Mouse (Mus musculus) right cerebral cortex, postnatal 36 days (tissue): Measurements from ENCODE around the gene Slc35b1.
A peak's percentile ranks its signal among the peaks of the same experiment; 100 is the strongest.

ENCODE experiments used
- DNase-seq, 2 experiments: peaks; one replicate each; pipeline ENCODE4 v3.0.0; 2022; ENCODE audit warnings: low spot score in 2 of 2, mixed read lengths in 1 of 2

Slc35b1 gene

DNA sequence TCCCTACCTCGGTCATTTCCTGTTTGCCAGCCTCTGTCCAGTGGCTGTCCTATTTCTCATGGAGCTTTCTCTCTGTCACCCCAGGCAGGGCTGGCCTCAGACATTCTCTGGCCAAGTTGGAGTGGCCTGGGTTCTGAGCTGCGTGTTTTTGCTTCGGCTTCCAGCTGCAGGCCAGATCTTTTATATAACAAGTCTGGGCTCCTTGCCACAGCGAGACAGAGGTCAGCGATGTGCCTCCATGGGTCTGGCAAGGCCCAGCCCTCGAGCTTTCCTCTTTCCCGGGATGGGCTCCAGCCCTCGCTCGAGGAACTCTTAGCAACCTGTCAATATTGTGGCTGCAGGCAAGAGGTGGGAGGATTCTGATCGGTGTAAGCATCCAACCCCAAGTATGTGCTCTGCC lies 18.9 kb upstream of the Slc35b1 start:
- peak; percentile 55 to 65 for DNase-seq

DNA sequence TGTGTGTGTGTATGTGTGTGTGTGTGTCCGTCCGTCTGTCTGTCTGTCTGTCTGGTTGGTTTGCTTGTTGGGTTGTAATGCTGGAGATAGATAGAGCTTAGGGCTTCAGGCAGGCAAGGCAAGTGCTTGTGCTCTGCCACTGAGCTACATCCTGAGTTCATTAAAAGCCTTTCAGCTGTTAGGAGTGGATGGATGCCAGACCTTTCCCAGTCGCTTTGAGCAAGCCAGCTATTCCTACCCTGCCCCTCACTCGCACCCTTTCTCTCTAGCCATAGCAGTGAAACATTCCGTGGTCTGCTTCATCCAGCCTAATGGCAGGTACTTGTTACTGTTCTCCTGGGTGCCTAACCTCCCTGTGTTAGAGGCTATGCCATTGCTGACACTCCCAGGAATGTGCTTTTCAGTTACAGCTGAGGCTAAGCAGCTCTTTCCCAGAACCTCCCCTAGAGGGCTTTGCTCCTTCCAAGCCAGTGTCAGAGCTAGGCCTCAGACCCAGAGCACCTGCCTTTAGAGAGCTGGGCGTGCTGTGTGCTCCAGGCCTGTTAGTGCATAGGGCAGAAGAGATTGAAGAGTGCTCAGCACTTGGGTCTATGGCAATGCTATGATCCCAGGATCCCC lies 18.1 kb upstream of the Slc35b1 start:
- DNase-seq = no peak

- no peak for DNase-seq
Observed at GRCm38 (mm10) chr11:95367011-95367735, 17.3 kb upstream of the Slc35b1 start.

DNA sequence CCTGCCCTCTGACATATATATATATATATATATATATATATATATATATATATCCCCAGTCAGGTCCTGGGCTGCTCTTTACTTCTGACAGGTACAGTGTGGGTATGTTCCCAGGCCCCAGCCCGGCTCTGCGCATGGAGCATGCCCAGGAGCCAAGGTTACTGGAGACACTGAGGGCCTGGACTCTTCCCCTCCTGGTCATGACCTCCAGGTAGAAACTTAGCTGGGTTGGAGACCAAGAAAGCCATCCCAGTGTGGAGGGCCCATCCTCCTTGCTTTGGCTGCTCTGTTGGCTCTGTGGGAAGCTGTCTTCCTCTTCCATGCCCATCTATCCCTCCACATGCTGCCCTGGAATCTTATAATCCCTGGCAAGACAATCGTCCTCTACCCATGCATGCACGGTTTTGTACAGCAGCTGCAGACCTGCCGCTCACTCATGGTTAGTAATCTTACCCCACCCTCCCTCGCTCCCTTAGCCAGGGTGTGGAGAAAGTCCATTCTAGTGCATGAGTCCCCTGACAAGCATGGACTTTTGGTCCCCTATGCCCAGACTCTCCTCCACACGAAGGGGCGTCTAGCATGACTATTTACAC lies 16.2 kb upstream of the Slc35b1 start:
- DNase-seq = no peak

DNA sequence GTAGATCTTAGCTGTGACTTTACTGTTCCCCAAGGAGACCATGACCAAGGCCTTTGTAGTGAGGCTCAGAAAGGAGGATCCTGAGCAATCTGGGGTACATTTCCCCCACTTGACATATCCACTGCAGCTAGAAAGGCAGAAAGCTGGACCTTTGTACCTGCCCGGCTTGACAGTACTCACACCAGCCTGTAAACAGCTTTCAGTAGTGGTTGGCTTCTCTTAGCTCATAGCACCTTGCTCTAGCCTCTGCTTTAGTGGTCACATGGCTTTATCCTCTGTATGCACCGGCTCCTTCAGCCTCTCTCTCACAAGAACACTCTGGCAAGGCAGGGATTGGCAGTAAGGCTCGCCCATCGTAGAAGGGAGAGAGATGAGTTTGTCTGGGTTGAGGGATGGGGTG lies 15.6 kb upstream of the Slc35b1 start:
- DNase-seq = no peak

- peak in 1 of 2 experiments; percentile 12 for DNase-seq
Observed at GRCm38 (mm10) chr11:95369964-95370890, 14.3 kb upstream of the Slc35b1 start.

DNA sequence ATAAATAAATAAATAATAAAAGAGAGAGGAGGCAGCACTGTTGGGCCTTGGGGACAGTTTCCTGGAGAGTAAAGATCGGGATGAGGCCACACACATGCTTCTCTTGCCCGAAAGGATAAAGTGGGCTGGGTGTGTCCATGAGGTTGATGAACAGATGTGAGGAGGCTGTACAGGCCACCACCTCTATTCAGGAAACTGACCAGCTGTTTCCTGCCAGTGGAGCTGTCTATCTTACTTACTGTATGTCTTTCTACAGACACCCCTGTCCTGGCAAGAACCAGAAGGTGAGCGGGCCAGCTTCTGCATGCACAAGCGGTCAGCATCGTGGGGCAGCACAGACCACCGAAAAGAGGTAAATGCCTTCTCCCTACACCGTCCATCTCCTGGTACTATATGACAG lies 13.3 kb upstream of the Slc35b1 start:
- no peak for DNase-seq

DNA sequence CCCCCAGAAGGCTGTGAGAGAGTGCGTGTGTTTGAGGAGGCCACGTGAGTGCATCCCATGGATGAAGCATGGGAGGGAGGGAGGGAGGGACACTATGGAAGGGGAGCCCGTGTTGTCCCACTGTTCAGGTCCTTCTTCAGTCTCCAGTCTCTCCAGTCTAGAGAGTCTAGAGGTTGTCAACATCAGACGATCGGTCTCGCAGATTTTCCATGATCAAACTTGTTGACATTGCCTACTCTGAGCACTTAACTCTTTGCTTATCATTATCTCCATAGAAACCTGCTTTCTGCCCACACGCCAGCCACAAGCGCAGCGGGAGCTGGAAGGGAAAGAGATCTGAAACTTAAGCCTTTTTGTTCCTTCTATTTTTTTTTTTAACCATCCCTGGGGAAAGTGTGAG lies 5.6 kb upstream of the Slc35b1 start:
- DNase-seq = no peak

GRCm38 (mm10) chr11:95379552-95379951 lies 4.9 kb upstream of the Slc35b1 start:
- DNase-seq = no peak

GRCm38 (mm10) chr11:95380711-95381110 lies 3.8 kb upstream of the Slc35b1 start:
- no peak for DNase-seq

- DNase-seq = no peak
Observed at GRCm38 (mm10) chr11:95381146-95381545, 3.3 kb upstream of the Slc35b1 start.

DNA sequence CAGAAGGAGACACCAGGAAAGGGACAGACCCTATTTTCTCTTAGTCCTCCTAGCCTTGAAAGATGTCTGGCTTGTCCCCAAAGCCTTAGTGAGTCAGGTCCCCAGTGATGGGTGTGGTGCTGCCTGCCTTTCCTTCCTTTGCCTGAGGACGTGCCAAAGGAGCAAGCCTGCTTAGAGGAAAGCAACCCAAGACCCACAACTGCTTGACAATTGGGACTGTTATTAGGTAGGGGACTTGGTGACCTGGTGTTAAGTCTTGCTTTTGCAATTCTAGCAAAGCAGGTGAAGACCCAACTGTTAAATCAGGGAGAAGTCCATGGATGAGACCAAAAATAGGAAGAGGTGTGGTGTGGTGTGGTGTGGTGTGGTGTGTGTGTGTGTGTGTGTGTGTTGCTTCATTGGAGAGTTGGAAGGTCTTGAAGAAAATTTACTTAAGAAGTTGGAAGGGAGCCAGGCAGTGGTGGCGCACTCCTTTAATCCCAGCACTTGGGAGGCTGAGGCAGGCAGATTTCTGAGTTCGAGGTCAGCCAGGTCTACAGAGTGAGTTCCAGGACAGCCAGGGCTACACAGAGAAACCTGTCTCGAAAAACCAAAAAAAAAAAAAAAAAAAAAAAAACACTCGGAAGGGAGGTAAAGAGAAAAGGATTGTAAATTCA lies 1.0 kb upstream of the Slc35b1 start:
- DNase-seq = no peak

DNA sequence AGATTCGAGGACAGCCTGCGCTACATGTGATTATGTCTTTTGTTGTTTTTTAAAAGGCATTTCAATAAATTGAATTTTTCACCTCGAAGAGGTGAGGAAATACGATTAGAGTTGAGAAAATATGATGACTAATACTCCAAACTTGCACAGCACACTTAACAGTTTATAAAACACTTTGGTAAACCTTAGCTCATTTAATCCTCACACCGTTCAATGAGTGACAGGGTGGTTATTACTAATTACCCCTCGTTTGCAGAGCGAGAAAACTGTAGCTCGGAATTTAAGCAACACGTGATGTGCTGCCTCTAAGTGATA lies 531 bp upstream of the Slc35b1 start:
- no peak for DNase-seq

DNA sequence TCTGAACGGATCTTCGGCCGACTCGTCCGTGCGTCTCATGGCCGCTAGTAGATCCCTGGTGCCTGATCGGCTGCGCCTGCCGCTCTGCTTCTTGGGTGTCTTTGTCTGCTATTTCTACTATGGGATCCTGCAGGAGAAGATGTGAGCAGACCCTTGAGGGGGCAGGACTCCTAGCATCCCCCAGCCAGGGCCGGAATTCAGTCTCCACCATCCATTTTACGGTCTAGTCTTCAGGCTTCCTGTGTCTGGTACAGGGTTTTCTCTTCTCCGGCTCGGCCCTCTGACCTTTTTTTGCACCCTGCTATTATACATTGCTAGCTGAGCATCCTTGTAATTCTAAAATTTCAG lies 455 bp downstream of the Slc35b1 start:
- no peak for DNase-seq

DNA sequence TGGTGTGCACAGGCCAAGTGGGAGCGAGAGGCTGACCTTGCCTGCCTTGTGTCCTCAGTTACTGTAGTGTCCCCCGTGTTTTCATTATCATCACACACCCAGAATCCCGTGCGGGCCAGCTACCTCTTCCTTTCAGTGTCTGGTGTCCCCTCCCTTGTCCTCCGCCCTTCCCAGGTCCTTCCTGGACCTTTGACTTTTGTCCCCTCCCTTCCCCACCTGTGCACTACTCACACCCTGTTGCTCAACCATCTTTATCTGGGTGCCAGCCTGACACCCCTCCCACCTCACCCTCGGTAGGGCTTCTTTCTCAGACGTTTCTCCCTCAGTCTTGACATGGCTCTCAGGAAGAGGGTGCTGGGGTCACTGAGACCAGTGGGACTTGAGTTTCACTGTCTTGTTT lies 2.9 kb downstream of the Slc35b1 start:
- DNase-seq = no peak

GRCm38 (mm10) chr11:95389006-95389405 lies 4.5 kb downstream of the Slc35b1 start:
- DNase-seq = no peak

GRCm38 (mm10) chr11:95390420-95390819 lies 5.9 kb downstream of the Slc35b1 start:
- DNase-seq = no peak

DNA sequence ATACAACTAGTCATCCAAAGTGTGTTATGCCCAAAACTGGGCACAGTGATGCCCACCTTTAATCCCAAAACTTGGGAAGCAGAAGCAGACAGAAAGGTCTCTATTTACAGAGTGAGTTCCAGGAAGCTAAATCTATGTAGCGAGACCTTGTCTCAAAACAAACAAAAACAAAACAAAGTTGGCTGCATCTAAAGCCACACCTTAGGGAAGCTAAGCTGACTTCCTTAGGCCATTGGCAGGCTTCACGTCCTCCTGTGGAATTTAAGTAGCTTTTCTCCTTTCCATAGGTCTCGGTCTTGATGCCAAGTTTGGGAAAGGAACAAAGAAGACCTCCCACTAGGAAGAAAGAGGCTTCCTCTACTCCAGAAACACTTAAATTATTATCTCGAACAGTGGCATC lies 6.7 kb downstream of the Slc35b1 start:
- no peak for DNase-seq

GRCm38 (mm10) chr11:95391743-95392142 lies 7.3 kb downstream of the Slc35b1 start:
- DNase-seq = peak; percentile 30 to 32

- DNase-seq = peak; percentile 49 to 59
Observed at GRCm38 (mm10) chr11:95392223-95392667, 7.8 kb downstream of the Slc35b1 start.

- DNase-seq = no peak
Observed at GRCm38 (mm10) chr11:95392708-95393499, 8.4 kb downstream of the Slc35b1 start.
